Mouse (Mus musculus) left cerebral cortex, postnatal 25 days (tissue): ENCODE results near the gene Adcy6. TPM values are rescaled to one million over a fixed set of nuclear protein-coding genes. Genes with fewer than 3 reads are reported as not detected.
A peak's percentile ranks its signal among the peaks of the same experiment; 100 is the strongest.
"Not testable (repeated sequence)": the region's sequence is repeated elsewhere in the genome, so short reads cannot be mapped to it uniquely, and the experiment has no call there.

Source experiments
- DNase-seq, 2 experiments: peaks; one replicate each; pipeline ENCODE4 v3.0.0; 2022; ENCODE audit warnings: low spot score in 2 of 2, mixed read lengths in 1 of 2
- intact Hi-C: fragments of 180-260 bp; cut with DNase I; formaldehyde crosslinking; loops from one replicate; pipeline ENCODE4 v1.15.1; 2025
- total RNA-seq, 2 experiments: library from RNA; stranded (reverse); gene quantifications; 2 replicates each; pipeline ENCODE4 v1.2.3; 2021

Adcy6 gene
- total RNA-seq, 2 experiments from 2014 or later = 51.7 to 53.7 TPM

DNA sequence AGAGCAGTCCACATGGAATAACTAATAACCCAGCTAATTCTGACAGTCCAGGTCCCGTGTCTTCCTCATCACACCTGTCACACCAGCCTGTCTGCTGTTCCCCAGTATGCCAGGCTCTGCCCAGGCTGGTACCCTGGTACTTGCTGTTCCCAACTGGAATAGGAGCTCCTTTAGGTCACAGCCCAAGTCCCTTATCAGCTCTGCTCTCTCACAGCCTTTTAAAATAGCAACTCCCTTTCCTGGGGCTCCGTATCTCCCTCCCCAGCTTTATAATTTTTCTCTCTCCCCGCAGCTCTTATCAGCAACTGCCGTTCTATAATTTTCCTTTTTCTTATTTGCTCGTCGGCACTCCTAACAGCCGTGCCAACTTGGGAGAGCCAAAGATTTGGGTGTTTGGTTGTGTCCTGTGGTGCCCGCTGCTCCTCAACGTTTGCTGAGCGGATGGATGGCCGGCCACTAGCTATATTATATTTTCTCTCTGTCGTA is 3.8 kb downstream of the Adcy6 start:
- intact Hi-C loops = no loop called here
- no peak for DNase-seq

DNA sequence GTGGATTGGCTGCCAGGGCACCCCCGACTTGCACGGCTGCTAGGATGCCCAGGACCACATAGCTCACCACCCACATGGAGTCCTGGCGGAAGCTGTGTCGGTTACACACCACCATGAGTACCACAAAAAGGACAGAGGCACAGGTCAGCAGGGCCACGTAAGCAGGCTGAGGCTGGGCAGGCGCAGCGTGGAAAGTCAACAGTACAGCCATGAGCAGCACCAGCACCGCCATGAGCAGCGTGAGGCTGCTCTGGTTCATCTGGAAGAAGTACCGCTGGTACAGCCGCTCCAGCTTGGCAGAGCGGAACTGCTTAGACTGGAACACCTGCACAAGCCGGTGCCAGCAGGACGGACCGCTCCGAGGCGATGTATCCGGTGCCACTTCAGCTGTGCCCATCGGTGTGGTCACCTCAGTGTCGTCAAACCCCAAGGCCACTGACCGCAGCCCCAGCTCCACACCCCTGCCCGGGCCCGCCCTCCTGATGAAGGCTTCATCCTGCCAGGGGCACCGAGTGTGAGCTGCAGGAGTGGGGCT is 5.8 kb downstream of the Adcy6 start:
- intact Hi-C loops = no loop called here
- no peak for DNase-seq

DNA sequence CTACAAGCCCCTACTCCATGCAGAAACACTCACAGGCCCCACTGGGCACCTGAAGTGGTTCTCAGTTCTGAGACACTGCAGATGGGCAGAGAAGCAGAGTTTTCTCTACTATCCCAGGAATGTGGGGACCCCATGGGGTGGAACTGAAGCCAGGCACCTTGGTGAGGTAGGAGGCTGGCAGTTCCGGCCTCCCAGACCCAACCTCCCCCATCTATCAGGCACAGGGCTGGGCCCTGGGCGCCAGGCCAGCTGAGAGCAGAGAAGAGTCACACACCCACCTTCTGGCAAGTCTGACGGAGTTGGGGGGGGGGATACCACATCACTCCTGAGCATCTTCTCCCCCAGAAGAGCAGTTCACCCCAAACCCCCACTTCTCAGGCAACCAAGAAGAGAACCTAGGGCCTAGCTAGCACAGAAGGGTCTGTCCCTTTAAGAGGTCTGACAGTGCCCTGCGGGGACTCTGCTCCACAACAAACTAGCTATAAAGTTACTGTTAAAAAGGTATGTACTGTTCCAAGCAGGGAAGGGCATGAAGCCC is 6.9 kb downstream of the Adcy6 start:
- intact Hi-C loops = no loop called here
- no peak for DNase-seq

DNA sequence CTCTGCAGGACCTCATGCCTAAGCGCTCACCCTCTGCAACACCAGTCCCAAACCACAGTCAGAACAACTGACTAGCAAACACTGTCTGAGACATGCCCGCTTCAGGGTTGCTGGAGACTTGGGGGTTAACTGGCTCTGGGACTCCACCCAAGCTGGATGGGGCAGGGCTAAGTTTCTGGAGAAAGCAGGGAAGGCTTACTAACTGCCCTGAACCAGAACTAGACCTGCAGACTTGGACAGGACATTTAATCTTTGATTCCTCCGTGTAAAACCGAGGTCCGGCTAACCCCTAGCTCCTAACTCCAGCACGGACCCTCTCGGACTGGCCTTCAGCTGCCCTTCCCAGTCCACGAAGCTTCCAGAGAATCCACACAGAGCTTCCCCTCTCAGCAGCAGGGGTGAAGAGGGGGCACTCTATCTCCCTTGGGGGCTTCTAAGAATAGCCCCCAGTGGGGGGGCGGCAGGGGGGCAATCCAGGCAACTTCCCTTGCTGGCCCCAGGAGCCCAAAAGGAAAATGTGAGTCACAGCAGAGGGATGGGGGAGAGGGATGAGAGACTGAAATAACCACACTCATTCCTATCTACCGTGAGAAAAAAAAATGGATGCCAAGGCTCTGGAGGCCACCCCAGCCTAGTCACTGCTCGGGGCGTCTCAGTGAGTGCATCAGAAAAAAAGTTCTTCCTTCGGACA is 7.5 kb downstream of the Adcy6 start:
- no peak for DNase-seq
- intact Hi-C loops = no loop called here

DNA sequence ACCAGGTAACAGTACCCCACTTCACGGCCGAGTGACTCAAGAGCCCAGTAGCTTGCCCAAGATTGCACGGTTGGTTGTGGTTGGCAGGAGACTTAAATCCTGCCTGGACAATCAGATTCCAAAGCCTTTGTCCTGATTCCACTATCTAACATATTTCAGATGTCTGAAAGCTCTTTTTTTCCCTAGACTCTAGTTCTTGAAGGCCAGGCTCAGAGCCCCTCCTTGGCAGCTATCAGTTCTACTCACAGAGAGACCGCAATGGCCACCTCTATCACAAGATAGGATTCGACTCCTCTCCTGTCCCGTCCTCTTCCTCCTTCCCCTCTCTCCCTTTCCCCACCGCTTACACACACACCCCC is 8.1 kb downstream of the Adcy6 start:
- DNase-seq = no peak
- intact Hi-C loops = no loop called here

DNA sequence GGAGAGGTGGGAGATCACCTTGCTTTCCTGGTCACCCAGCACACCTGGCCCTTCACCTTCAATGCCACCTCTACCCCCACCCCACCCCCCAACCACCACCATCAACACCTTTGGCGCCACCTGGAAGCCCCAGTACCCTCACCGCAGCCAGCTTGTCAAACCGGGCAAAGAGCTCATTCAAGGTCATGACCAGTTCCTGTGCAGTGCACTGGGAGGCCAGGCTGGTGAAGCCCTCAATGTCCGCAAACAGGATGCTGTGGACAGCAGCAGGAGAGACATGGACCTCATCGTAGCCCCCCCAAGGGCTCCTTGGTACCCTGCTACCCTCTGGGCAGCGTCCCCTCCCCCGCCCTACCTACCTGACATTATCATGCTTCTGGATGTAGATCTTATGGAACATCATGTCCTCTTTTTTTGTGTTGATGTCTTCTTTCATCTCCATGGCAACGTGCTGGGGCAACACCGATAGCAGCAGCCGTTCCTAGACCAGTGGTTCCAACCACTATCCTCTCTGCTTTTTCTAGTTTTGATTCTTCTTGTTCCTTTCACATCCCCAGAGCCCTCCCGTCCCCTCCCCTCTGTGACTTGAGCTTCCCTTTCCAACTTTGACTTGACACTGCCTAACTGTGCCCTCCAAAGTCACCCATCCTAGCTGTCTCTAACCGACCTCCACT is 9.7 kb downstream of the Adcy6 start:
- intact Hi-C loops = no loop called here
- DNase-seq = no peak

DNA sequence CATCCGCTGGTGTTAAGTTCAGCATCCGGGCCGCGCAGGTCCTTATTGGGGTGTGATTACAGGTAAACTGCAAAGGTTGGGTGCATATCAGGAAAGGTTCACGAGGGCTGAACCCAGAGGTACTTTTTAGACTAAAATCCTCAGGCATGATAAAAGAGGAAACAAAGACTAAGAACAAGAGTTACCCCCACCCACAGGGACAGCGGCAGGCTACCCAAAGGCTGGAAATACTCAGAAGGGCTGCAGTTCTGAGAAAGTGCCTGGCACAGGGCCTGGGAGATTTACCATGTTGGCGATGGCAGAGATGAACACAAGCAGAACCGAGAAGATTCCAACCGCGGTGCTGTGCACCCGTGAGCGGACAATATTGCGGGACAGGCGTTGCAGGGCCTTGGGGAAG is 13.3 kb downstream of the Adcy6 start:
- DNase-seq = no peak
- intact Hi-C loops = no loop called here

DNA sequence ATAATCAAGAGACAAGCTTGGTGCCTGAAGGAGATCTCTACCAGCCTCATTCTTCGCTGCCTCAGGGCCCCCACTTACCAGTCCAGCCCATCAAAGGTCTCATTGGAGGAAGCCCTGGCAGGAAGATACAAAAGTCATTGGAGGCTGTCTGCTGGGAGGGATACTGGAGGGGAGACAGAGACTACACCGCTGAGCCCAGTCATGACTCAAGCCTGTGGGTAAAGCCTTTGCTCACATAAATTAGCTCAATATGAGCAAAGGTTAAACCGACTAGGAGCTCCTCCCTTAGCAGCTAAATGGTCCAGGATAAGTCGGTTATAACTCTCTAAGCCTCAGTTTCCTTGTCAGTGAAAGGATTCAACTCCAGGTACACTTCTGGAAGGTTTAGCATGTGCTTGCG is 14.8 kb downstream of the Adcy6 start:
- intact Hi-C loops = no loop called here

DNA sequence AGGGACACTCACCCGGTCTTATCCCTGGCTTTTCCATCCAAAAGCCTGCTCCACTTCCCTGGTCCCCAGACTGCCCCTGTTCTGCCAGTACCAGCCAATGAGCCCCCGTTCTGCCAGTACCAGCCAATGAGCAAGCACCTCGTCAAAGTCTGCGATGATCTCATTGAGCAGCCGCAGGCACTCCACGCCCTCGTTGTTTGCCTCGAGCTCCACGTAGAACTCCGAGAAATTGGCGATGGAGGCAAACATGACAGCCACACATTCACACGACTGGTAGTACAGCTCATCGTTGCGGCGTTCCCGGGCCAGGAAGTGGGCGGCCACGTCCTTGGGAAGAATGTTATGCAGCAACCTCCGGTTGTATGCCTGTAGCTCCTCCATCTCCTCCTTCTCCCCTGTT is 15.7 kb downstream of the Adcy6 start:
- intact Hi-C loops = no loop called here
- peak in 1 of 2 experiments; percentile 83 for DNase-seq

More for the DNA sequence above, 14.8 kb downstream of the Adcy6 start:
- DNase-seq = no peak

DNA sequence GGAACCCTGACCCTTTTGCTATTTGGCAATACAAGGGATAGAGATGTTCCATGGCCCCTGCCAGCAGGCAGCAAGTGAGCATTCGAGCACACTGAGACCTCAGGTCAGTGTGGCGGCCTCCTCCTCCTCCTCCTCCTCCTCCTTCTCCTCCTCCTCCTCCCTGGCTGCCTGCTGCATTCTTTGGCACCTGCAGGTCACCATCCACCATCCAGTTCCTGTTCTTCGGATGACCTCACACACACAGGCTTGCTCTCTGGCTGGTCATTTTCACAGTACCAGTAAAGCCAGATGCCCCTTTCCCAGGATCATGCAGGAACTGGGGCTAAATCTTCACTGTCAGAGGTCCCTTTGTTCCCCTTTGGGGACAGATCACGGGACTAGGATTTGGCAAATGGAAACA is 18.5 kb downstream of the Adcy6 start:
- intact Hi-C loops = no loop called here
- no peak for DNase-seq

DNA sequence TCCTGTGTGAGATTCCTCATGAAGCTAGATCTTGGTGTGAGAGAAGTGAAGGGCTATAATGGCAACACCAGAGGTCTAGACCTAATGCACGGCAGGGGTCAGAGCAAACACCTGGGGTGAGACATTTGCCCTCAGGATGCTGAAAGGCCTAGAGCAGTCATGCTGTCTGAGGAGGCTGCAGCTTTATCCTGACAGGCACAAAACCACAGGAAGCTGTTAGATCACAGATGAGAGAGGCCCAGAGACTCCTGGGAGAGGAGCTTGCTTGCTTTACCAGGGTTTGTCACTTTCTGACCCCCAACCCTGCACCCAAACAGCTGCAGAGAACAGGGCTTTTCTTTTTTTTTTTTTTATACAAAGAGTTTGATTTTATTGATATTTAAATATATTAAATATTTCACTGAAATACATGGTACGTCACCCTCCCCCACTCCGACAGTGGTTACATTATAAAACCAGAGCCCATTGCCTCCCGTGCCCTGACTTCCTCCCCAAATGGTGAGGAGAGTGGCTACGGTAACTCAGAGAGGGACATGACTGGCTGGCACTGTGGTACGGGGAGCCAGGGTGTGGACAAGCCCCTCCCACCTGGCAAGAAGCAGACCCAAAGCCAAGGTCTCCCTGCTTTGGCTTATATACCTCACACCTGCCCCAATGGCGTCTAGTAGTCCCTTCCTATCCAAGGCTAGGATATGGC is 20.1 kb downstream of the Adcy6 start:
- no peak for DNase-seq
- intact Hi-C loops = no loop called here

DNA sequence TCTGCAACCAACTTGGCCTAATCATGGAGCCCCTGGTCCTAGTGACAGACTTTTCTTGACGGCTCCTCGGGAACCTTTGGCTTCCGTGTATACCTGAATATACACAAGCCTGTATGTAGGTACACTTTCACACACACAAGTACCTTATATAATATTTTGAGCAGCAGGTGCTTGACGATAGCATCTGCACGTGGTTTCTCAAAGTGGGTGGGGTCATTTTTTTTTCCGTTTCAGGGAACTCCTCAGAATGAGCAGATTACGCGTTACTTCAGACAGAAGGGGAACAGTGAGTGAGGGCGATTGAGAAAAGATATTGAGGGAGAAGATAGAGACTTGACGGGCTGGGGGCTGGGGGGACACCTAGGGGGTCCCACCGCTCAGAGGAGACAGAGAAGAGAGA is 22.1 kb downstream of the Adcy6 start:
- DNase-seq = no peak
- intact Hi-C loops = no loop called here

DNA sequence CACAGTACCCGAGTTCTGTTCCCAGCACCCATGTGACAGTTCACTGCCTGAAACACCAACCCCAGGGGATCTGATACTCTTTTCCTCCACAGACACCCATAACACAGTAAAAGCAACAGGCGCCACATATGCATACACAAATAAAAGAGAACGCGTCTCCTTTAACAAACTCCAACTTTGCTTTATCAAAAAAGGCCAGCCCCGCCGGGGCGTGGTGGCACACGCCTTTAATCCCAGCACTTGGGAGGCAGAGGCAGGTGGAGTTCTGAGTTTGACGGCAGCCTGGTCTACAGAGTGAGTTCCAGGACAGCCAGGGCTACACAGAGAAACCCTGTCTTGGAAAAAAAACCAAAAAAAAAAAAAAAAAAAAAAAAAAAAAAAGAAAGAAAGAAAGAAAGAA is 23.7 kb downstream of the Adcy6 start:
- intact Hi-C loops, DNase-seq: not testable (repeated sequence)

DNA sequence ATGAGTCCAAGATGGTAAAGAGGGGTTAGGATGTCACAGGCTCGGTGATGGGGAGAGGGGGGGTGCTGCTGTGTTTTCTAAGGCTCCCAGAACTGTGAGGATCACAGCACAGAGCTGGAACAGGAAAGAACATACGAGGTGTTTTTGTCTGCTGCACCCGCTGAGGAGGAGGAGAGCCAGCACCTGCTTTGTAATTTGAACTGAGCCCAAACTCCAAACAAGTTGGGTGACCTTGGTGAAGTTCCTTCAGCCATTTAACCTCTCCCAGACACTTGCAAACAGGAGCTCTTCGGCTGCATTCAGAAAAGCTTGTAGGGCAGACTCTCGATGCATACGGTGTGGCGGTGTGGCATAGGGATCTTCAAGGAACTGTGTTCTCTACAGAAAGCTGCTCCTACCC is 24.5 kb downstream of the Adcy6 start:
- DNase-seq = no peak
- intact Hi-C loops = no loop called here

DNA sequence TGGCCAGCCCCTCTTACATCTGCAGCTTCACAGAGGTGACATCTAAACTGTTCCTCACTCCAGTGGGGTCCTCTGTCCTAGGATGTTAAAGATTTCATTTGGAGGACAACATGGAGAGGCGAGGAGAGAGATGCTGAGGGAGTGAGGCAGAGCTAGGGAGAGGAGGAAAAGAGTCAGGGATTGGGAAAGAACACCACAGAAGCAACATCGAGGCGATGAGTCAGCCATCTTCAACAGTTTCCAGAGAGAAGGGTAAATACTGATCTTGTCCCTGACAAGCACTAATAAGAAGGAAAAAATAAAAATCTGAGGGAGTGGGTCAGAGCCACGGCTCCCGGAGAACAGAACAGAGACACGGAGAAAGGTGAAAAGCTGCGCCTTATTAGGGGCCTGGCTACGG is 26.9 kb downstream of the Adcy6 start:
- intact Hi-C loops = no loop called here
- no peak for DNase-seq

DNA sequence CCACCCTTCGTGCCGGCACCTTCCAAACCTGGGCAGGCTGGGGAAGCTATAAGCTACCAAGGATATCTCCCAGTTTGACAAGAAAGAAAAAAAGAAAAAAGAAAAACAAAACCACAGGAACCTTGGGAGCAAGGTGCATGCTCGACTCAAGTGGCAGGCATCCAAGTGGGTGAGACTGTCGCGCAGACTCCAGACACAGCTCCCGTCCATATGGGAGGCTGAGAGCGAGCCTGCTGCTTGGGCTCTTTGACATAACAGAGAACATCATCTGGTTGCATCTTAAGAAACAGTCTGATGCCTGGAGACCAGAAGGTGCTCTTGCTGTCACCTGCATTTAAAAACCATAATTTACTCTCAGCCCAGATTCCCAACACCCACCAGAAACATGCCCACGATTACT is 27.5 kb downstream of the Adcy6 start:
- intact Hi-C loops = no loop called here
- DNase-seq = peak in 1 of 2 experiments; percentile 34

DNA sequence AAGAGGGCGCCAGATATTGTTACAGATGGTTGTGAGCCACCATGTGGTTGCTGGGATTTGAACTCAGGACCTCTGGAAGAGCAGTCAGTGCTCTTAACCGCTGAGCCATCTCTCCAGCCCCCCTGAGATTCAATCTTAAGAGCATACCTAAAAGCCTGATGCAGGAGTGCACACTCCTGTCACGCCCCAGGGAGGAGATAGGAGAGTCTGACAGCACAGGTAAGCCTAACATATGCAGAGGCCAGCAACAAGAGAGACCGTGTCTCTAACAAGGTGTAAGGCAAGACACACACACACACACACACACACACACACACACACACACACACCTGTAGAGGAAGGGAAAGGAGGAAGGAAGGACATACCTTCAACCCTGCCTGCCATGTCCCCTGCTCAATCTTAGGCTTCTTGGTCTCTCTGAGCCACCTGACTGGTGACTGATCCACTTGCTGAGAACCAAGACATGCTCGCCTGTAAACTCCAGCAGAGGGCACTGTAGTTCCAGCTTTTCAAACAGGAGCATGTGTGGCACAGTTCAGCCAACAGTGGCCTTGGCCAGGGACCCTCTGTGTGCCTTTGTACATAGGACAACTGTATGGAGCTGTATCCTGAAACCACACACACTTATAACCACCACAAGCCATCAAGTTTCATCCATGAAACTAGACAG is 29.9 kb downstream of the Adcy6 start:
- intact Hi-C loops = loop anchor here (1.0 to 10.0 kb wide), 3 partner anchors 37 to 215 kb away; no protein-coding TSS in a partner anchor
- peak; percentile 83 to 85 for DNase-seq

DNA sequence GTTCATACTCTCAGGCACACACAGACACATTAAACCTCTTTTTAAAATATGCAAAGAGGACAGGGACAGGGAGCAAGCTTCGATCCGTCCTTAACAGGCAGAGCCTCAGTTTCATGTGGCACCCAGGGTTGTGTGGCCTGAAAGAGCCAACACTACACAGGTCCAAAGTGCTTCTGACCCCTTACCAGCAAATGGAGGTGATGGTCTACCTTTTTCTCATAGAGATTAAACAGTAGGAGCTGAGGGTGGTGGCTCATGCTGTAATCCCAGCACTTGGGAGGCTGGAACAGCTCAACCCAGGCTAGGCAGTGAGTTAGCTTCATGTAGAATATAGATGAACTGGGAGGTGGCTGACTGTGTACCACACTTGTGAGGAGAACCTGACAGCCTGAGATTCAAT is 30.6 kb downstream of the Adcy6 start:
- no peak for DNase-seq
- intact Hi-C loops = loop anchor here (5.0 to 10.0 kb wide), 2 partner anchors 133 to 215 kb away; no protein-coding TSS in a partner anchor

DNA sequence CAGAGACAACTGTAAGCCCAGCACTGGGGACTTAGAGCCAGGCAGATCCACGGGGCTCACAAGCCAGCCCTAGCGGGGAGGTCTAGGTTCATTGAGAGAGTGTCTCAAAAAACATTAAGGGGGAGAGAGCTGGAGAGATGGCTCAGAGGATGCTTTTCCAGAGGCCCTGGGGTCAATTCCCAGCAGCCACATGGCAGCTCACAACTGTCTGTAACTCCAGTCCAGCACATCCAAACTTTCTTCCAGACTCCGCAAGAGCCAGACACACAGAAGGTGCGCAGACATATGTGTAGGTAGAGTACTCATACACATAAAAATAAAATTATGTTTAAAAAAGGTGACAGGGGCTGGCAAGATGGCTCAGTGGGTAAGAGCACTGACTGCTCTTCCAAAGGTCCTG is 36.6 kb downstream of the Adcy6 start:
- intact Hi-C loops = loop anchor here (10.0 kb wide), 1 partner anchor 222 kb away; no protein-coding TSS in a partner anchor
- no peak for DNase-seq
